Mouse (Mus musculus): ENCODE measurements around the gene Capn12.

Capn12 gene

DNA sequence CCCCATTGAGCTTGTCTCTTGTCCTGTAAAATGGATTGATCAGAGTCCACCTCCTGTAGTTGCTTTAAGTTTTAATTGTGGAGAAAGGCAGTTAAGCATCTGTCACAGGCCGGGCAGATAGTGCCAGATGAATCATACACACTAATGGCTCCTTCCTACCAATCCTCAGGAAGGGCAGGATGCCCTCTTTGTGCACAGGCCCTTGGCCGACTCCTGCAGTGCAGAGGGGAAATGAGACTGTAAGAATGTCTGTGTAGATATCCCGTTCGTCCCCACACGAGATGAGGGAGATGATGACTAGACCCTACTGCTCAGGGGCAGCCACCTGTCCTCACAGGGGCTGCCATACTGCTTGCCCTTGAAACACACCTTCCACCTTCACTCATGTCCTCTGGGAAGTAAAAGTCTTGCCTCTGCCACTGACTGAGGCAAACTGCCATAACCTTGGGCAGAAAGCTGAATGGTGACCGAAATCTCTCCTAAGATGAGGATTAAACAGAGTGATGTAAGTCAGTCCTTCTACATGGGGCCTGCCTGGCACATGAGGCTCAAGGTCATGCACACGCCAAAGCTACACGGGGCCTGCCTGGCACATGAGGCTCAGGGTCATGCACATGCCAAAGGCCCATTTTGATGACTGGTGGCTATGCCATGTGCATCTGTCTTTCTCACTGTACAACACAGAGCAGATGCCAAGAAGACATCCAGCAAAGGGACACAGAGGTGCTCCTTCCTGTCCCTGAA lies 40.7 kb downstream of the Capn12 start:
- no peak for DNase-seq

DNA sequence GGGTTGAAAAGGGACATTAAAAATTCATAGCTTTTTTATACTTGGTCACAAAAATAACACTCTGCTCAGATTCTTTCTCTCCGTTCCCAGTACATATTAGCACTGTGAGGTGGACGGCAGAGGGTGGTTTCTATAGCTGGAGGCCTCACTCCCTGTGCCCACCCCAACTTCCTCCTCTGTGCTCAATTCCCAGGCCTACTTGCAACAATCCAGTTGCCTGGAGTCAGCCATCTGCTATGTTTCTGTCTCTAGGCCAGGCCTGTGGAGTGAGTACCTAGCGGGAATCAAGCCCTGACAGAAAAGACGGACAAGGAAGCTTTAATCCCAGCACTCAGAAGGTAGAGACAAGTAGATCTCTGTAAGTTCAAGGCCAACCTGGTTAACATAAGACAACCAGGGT lies 41.4 kb downstream of the Capn12 start:
- DNase-seq, result no peak

DNA sequence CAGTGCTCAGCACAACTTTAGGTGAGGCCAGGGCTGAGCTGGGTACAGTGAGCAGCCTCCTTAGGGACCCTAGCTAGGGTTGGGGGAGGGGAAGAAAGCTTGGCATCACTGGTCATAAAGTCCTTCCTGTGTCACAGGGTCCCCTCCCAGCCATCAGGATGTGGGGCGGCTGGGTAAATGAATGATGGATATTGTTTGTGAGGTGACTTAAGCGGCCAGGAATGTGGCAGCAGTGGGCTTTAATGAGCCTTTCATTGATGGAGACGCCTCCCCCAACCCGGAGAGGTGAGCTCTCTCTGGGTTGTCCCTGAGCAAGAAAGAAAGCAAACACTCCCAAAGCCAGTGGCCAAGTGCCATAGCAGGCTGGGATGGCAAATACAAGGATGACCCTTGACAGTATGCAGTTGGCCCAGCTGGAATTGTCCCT lies 42.7 kb downstream of the Capn12 start:
- peak; percentile 48 for DNase-seq

DNA sequence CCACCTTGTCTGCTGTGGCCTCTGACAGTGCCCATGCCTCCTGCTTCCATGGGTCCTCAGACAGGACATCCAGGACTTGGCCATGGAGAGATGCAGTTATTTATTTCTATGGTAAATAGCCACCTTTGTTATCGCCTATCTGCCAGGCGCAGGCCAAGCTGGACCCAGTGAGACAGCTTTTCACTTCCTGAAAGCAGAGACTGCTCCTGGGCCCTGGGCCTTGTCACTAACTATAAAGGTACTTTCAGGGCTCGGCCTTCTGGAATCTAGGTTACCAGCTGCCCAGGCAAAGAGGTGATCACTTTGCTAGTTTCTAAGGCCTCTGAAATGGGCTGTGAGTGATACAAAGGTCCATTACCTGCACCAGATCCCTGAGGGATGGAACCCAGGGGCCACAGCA lies 43.6 kb downstream of the Capn12 start:
- no peak for DNase-seq

DNA sequence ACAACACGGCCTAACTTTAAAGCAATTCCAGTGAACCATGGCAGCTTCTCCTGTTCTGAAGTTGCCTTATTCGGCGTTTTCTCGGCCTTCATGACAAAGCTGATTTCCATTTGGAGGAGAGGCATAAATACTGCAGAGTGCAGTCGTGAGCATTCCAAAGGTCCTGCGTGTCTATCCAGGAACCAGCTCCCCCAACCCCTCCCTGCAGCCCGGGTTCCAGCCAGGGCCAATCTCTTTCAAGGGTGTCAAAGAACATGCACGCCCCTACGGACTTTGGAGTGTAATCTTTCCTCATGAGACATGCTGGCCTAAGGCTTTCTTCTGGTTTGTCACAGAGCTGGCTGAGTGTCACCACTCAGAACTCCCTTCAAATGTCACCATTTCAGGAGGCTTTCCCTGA lies 44.1 kb downstream of the Capn12 start:
- peak; percentile 59 for DNase-seq

DNA sequence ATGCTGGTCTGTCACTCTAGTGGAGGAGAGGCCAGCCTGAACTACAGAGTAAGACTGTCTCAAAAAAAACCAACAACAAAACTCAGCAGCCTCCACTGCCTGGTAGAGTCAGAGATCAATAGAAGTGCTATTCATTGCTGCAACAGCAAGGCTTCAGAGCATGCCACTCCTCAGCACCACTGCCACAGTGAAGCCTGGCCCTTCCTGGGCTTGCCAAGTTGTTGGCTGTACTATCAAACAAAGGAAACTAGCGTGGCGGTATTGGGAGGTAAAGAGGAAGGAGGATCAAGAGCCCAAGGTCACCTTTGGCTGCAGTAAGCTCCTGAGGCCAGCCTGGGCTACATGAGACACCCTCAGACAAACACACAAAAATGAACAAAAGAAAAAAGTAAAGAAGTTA lies 45.0 kb downstream of the Capn12 start:
- DNase-seq, result no peak

DNA sequence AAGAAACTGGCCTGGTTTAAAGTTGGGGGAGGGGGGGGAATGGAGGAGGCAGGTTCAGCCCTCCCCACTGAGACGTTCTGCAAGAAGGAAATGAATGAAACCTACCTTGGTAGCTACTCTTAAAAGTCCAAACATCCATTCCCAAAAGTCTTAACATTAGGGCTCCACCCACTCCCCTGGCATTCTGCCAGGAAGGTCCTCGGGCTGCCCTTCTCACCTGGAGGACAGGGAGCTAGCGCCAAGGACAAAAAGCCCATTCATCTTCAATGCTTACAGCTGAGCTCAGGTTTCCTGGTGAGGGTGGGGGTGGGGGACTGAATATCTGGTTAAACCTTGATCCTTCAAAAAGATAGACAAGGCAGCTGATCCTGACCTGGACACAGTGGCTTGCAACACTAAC lies 48.2 kb downstream of the Capn12 start:
- DNase-seq, result peak; percentile 56

DNA sequence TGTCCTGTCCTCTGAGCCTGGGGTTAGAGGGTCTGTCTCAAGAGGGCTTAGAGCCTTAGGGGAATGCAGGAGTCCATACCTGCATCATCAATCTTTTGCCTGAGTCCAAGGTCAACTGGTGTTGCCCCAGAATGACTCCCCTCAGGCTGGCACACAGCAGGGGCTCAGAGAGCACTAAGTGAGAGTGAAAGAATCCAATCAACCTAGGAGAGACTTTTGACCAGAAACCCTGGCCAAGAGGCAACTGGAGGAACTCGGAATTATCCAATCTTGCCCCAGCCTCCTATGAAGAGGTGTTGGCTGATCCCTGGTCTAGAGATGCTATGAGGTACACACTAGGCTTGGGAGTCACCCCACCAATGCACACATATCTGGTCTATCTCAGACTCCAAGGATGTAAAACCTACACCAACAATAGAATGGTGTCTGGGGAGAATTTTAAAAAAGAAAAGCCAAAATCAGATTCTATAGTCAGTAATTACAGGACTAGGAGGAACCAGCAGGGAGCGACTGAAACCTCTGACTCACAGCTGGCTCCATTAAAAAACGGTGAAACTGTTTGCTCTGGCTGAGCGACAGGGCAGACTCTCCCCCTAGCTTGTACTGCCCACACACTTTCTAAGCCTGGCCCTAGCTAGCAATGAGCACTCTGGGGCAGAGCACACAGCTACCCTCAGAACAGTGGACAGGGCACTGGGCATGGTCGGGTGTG lies 49.3 kb downstream of the Capn12 start:
- DNase-seq, result no peak

DNA sequence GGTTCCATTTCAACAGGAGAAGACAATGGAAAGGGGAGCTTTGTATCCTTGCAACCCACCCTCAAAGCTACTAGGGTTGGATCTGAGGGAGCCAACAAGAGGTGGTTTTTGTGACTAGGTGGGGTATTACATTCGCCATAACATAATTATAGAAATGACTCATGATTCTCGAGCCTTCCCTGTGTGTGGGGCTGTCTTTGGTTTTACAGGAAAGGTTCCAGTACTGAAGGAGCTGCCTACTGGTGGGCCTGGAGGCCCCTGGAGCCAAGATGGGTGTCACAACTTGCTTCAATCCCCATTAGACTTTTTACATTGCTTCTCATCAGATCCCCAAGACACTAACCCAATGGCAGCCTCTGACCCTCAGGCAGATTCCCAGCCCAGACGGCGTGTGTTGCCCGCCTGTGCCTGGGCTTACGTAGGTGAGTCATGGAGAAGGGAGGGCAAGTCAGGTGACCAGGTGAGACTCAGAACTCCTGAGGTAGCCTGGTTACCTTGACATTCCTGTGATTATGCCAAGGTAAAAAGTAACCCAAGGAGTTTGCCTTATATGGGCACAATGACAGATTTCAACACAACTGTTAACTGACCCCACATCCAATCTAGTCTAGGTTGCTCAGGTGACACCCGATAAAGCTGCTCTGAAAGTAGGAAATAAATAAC lies 49.9 kb downstream of the Capn12 start:
- DNase-seq, result no peak

DNA sequence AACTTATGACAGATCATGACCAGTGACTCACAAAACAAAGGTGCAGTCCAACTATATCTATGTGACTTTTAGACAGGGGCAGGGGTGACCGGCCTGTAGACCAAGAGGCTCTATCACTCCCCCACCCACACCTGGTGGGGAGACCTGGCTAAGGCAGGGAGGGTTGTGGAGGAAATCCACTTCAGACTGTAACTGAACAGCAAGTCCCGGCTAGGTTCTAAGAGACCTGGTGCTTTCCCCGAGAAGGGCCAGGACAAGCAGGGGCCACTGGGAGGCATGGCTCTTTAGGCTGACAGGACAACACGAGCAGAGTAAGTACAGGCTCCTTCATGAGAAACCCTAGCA lies 50.4 kb downstream of the Capn12 start:
- no peak for DNase-seq

DNA sequence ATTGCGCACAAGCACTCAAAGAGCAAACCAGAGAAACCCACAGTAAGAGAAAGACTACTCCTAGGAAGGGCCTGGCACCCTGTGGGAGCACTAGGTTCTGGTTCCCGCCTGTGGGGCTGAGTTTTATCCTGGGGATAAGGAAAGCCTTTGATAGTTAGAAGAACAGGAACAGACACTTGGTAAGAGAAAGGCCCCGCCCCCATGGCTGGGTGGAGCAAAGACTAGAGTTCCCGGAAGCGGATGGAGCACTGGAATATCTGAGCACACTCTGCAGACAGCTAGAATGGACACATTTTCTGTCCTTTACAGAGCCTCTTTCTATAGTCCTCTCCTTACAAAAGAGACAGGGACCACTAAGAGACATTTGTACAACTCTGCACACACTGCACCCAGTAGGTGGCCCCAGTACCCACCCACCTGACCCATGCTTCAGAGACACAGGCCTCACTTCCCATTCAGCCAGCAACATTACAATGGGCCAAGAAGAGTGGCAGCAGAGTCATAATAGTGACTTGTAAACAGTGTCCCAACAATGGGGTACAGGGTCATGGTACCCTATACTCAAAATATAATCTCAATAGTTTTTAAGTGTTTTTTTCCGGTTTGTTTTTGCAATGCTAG lies 51.3 kb downstream of the Capn12 start:
- DNase-seq, result peak; percentile 60

DNA sequence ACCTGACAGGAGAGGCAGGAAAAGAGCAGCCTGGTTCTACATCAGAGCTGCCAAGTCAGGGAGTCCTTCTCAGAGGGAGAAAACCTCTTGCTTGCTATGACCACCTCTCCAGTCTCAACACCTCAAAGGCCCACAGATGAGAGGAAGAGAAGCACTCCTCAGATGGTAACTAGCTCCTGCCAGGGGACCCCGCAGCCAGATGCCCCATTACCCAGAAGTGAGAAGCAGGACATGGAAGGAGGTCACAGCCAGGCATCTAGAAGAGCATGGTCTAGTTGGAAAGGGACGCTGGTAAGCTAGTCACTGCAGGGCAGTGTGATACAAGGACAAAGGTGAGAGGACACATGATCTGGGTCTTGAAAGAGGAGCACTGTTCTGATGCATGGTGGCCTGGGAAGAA lies 52.6 kb downstream of the Capn12 start:
- no peak for DNase-seq

DNA sequence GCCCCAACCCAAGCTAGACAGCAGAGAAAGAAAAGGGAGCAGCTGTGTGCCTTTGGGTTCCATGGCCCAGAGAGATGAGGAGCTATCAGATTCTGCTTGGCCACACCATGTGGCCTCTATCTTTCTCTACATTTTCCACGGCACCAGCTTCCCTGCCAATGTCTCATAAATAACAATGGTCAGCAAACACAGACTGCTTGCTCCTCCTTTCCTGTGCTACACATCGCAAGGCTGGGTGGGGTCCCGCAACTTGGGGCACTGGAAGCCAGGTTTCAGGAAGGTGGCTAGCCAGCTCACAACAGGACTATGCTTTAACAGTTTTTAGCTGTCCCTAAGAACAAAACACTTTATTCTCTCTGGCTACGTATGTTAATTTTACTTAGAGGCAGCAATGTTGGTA lies 55.6 kb downstream of the Capn12 start:
- DNase-seq, result peak; percentile 63

DNA sequence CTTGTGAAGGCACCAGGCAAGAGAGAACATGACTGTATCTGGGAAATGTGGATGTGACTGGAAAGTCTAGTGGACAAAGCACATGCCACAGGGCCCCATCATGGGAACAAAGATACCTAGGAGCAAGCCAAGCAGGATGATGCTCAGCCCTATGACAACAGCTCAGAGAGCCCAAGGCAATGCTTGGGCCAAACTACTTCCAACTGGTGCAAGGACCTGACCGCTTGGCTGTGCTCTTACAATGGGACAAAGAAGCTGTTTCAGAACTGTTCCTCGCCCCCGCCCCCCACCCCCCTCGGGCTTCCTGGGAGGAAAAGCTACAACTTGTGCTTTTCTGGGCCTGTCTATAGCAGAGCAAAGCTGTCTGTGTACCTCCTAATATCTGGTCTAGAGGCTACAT lies 57.4 kb downstream of the Capn12 start:
- DNase-seq, result no peak

DNA sequence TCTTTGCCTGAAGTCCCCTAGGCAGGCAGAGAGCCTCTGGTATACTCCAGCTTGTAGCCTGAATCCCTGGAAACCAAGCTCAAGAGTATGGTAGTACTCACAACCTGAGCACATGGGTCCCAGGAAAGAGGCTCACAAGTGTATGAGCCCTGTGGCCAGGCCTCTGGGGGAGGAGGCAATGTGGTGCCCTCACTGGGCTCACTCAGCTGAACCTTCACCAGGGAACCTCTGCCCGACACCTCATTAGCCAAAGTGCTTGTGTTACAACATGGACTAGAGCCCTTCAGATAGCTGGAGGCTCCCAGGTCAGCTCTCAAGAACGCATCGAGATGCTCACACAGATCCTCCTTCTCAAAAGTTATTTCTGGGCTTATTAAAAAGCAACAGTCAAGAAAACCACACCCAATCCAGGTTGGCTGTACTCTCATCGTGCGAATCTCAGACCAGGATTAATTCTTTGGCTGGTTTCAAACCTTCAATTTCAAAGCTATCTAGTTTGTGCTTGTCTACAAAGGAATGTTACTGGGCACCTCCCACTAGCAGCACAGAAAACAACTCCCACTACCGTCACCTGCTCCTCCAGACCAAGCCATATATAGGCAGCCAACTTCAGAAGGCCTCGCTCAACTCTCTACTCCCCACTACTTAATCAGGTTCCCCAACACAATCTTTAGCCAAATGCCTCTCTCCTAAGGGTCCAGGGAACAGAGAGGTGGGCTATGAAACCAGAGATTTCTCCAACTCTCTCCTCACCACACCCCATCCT lies 58.4 kb downstream of the Capn12 start:
- no peak for DNase-seq

DNA sequence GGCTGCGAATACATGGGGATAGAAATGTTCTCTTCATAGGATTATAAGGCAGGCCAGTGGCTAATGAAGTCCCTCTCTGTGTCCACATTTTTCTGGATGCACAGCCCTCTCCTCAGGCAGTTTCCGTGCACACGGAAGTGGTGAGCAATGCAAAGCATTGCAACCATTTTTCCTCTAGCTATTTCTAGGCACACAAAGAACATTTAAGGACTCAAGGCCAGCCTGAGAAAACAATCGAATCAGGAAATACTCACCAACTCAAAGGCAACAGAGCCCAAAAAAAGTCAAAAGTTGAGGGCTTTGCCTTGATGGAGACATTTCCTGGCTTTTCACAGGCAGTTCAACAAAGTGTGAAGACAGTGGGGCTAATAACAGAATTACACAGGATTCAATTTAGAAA lies 59.9 kb downstream of the Capn12 start:
- no peak for DNase-seq

DNA sequence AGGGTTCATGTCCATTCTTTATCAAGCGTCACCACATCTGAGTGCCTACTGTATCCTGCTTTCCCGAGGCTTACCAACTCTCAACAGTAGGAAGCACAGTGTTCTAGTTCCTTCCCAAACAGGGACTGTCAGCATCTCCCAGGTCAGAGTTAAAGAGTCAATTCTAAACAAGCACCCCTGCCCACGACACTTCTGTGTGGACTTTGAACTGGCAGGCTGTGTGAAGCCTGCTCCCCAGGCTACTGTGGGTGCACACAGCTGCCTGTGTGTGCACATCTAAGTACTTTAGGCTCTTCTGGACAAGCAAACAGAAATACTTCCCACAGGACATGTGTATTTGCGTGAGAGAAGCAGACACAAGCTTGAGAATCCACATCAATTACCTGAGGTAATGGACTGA lies 60.3 kb downstream of the Capn12 start:
- no peak for DNase-seq
